Mouse (Mus musculus): ENCODE measurements around the gene Dhrs9. TPM values are rescaled to one million over a fixed set of nuclear protein-coding genes. Genes with fewer than 3 reads are reported as not detected.

Gene Dhrs9
- polyA plus RNA-seq, 1 experiment from 2014 or later: 0.04 TPM

- no peak overlapping the region for H3K4me3 ChIP-seq (ENCODE audit: low read length)
- no peak overlapping the region for H3K27ac ChIP-seq (ENCODE audit: low read length)
Observed at GRCm38 (mm10) chr2:69405692-69406091, 25.4 kb downstream of the Dhrs9 start.

GRCm38 (mm10) chr2:69414539-69414938, 34.3 kb downstream of the Dhrs9 start:
- no peak for ATAC-seq (ENCODE audit: low read depth)

More at GRCm38 (mm10) chr2:69405692-69406091, 25.4 kb downstream of the Dhrs9 start:
- Histone ChIP-seq H3K36me3 (ENCODE audit: control insufficient read depth, insufficient read depth, low read length) (no peaks in the 10 kb centered on the region), H3K4me2 (ENCODE audit: low read depth, low read length) (no peak overlapping the region), H3K9ac (ENCODE audit: low read length) (no peak overlapping the region), H3K27me3 (ENCODE audit: control insufficient read depth, insufficient read depth, low read depth, low read length) (no peaks in the 10 kb centered on the region), H3K4me1 (replicated peaks; ENCODE audit: control insufficient read depth, insufficient read depth, low read length) (no peaks in the 10 kb centered on the region), H3K9me3 (ENCODE audit: control insufficient read depth, low read length) (no peaks in the 10 kb centered on the region)
- no peak for ATAC-seq (ENCODE audit: low read depth)
- 77% methylated on average over 5 of the region's 5 CpGs for WGBS

GRCm38 (mm10) chr2:69415070-69415469, 34.8 kb downstream of the Dhrs9 start:
- Histone ChIP-seq H3K4me3 (ENCODE audit: low read length) (no peak overlapping the region), H3K36me3 (ENCODE audit: control insufficient read depth, insufficient read depth, low read length) (no peaks in the 10 kb centered on the region), H3K27me3 (ENCODE audit: control insufficient read depth, insufficient read depth, low read depth, low read length) (no peaks in the 10 kb centered on the region), H3K9me3 (ENCODE audit: control insufficient read depth, low read length) (no peaks in the 10 kb centered on the region), H3K27ac (ENCODE audit: low read length) (no peak overlapping the region), H3K9ac (ENCODE audit: low read length) (no peak overlapping the region), H3K4me1 (replicated peaks; ENCODE audit: control insufficient read depth, insufficient read depth, low read length) (no peaks in the 10 kb centered on the region), H3K4me2 (ENCODE audit: low read depth, low read length) (no peak overlapping the region)
- ATAC-seq (ENCODE audit: low read depth): no peak
- 78% methylated on average over 6 of the region's 6 CpGs for WGBS

More at GRCm38 (mm10) chr2:69414539-69414938, 34.3 kb downstream of the Dhrs9 start:
- 90% methylated on average over 10 of the region's 10 CpGs for WGBS
- no peak overlapping the region for H3K4me3 ChIP-seq (ENCODE audit: low read length)
- H3K9me3 ChIP-seq (ENCODE audit: control insufficient read depth, low read length): no peaks in the 10 kb centered on the region
- no peak overlapping the region for H3K4me2 ChIP-seq (ENCODE audit: low read depth, low read length)
- no peaks in the 10 kb centered on the region for H3K27me3 ChIP-seq (ENCODE audit: control insufficient read depth, insufficient read depth, low read depth, low read length)
- H3K9ac ChIP-seq (ENCODE audit: low read length): no peak overlapping the region
- no peaks in the 10 kb centered on the region for H3K4me1 ChIP-seq (replicated peaks; ENCODE audit: control insufficient read depth, insufficient read depth, low read length)
- no peak overlapping the region for H3K27ac ChIP-seq (ENCODE audit: low read length)
- H3K36me3 ChIP-seq (ENCODE audit: control insufficient read depth, insufficient read depth, low read length): no peaks in the 10 kb centered on the region

- no peak for ATAC-seq (ENCODE audit: low read depth)
- H3K36me3 ChIP-seq (ENCODE audit: control insufficient read depth, insufficient read depth, low read length): no peaks in the 10 kb centered on the region
- no peaks in the 10 kb centered on the region for H3K27me3 ChIP-seq (ENCODE audit: control insufficient read depth, insufficient read depth, low read depth, low read length)
- H3K4me2 ChIP-seq (ENCODE audit: low read depth, low read length): no peak overlapping the region
- H3K9ac ChIP-seq (ENCODE audit: low read length): no peak overlapping the region
- 20% methylated on average over 11 of the region's 11 CpGs for WGBS
- no peak overlapping the region for H3K4me3 ChIP-seq (ENCODE audit: low read length)
- H3K27ac ChIP-seq (ENCODE audit: low read length): no peak overlapping the region
- no peaks in the 10 kb centered on the region for H3K9me3 ChIP-seq (ENCODE audit: control insufficient read depth, low read length)
- H3K4me1 ChIP-seq (replicated peaks; ENCODE audit: control insufficient read depth, insufficient read depth, low read length): no peaks in the 10 kb centered on the region
Observed at GRCm38 (mm10) chr2:69418294-69418881, 38.1 kb downstream of the Dhrs9 start.

GRCm38 (mm10) chr2:69424829-69425228, 44.6 kb downstream of the Dhrs9 start:
- 38% methylated on average over 5 of the region's 5 CpGs for WGBS
- no peaks in the 10 kb centered on the region for H3K27me3 ChIP-seq (ENCODE audit: control insufficient read depth, insufficient read depth, low read depth, low read length)
- ATAC-seq (ENCODE audit: low read depth): no peak

GRCm38 (mm10) chr2:69426081-69426480, 45.8 kb downstream of the Dhrs9 start:
- H3K4me1 ChIP-seq (replicated peaks; ENCODE audit: control insufficient read depth, insufficient read depth, low read length): no peaks in the 10 kb centered on the region
- no peak overlapping the region for H3K4me2 ChIP-seq (ENCODE audit: low read depth, low read length)
- no peak overlapping the region for H3K9ac ChIP-seq (ENCODE audit: low read length)
- 85% methylated on average over 1 of the region's 1 CpGs for WGBS
- H3K36me3 ChIP-seq (ENCODE audit: control insufficient read depth, insufficient read depth, low read length): no peaks in the 10 kb centered on the region
- no peak overlapping the region for H3K4me3 ChIP-seq (ENCODE audit: low read length)
- H3K27me3 ChIP-seq (ENCODE audit: control insufficient read depth, insufficient read depth, low read depth, low read length): no peaks in the 10 kb centered on the region
- no peak overlapping the region for H3K27ac ChIP-seq (ENCODE audit: low read length)
- no peak for ATAC-seq (ENCODE audit: low read depth)
- no peaks in the 10 kb centered on the region for H3K9me3 ChIP-seq (ENCODE audit: control insufficient read depth, low read length)

More at GRCm38 (mm10) chr2:69424829-69425228, 44.6 kb downstream of the Dhrs9 start:
- Histone ChIP-seq H3K27ac (ENCODE audit: low read length) (no peak overlapping the region), H3K9me3 (ENCODE audit: control insufficient read depth, low read length) (no peaks in the 10 kb centered on the region), H3K4me3 (ENCODE audit: low read length) (no peak overlapping the region), H3K4me2 (ENCODE audit: low read depth, low read length) (no peak overlapping the region), H3K36me3 (ENCODE audit: control insufficient read depth, insufficient read depth, low read length) (no peaks in the 10 kb centered on the region), H3K9ac (ENCODE audit: low read length) (no peak overlapping the region), H3K4me1 (replicated peaks; ENCODE audit: control insufficient read depth, insufficient read depth, low read length) (no peaks in the 10 kb centered on the region)

GRCm38 (mm10) chr2:69427141-69427540, 46.9 kb downstream of the Dhrs9 start:
- H3K9ac ChIP-seq (ENCODE audit: low read length): no peak overlapping the region
- no peak for ATAC-seq (ENCODE audit: low read depth)
- no peak overlapping the region for H3K4me3 ChIP-seq (ENCODE audit: low read length)
- no peaks in the 10 kb centered on the region for H3K27me3 ChIP-seq (ENCODE audit: control insufficient read depth, insufficient read depth, low read depth, low read length)
- no peaks in the 10 kb centered on the region for H3K36me3 ChIP-seq (ENCODE audit: control insufficient read depth, insufficient read depth, low read length)
- no peak overlapping the region for H3K27ac ChIP-seq (ENCODE audit: low read length)
- 81% methylated on average over 10 of the region's 10 CpGs for WGBS
- no peaks in the 10 kb centered on the region for H3K9me3 ChIP-seq (ENCODE audit: control insufficient read depth, low read length)
- H3K4me2 ChIP-seq (ENCODE audit: low read depth, low read length): no peak overlapping the region
- H3K4me1 ChIP-seq (replicated peaks; ENCODE audit: control insufficient read depth, insufficient read depth, low read length): no peaks in the 10 kb centered on the region

GRCm38 (mm10) chr2:69428116-69428515, 47.9 kb downstream of the Dhrs9 start:
- H3K36me3 ChIP-seq (ENCODE audit: control insufficient read depth, insufficient read depth, low read length): no peaks in the 10 kb centered on the region
- WGBS: 31% methylated on average over 3 of the region's 3 CpGs
- H3K9ac ChIP-seq (ENCODE audit: low read length): no peak overlapping the region
- H3K4me3 ChIP-seq (ENCODE audit: low read length): no peak overlapping the region
- H3K9me3 ChIP-seq (ENCODE audit: control insufficient read depth, low read length): no peaks in the 10 kb centered on the region
- H3K4me2 ChIP-seq (ENCODE audit: low read depth, low read length): no peak overlapping the region
- H3K27me3 ChIP-seq (ENCODE audit: control insufficient read depth, insufficient read depth, low read depth, low read length): no peaks in the 10 kb centered on the region
- ATAC-seq (ENCODE audit: low read depth): 0 out of 2 replicates have a peak, but pooled peaks have one; percentile 41
- H3K27ac ChIP-seq (ENCODE audit: low read length): no peak overlapping the region
- no peaks in the 10 kb centered on the region for H3K4me1 ChIP-seq (replicated peaks; ENCODE audit: control insufficient read depth, insufficient read depth, low read length)

- Histone ChIP-seq H3K4me2 (ENCODE audit: low read depth, low read length) (no peak overlapping the region), H3K4me1 (replicated peaks; ENCODE audit: control insufficient read depth, insufficient read depth, low read length) (no peaks in the 10 kb centered on the region), H3K9ac (ENCODE audit: low read length) (no peak overlapping the region), H3K9me3 (ENCODE audit: control insufficient read depth, low read length) (no peaks in the 10 kb centered on the region), H3K27me3 (ENCODE audit: control insufficient read depth, insufficient read depth, low read depth, low read length) (no peaks in the 10 kb centered on the region), H3K36me3 (ENCODE audit: control insufficient read depth, insufficient read depth, low read length) (no peaks in the 10 kb centered on the region), H3K4me3 (ENCODE audit: low read length) (no peak overlapping the region), H3K27ac (ENCODE audit: low read length) (no peak overlapping the region)
- no peak for ATAC-seq (ENCODE audit: low read depth)
- 34% methylated on average over 3 of the region's 3 CpGs for WGBS
Observed at GRCm38 (mm10) chr2:69441656-69442055, 61.4 kb downstream of the Dhrs9 start.
